Mouse (Mus musculus) G1E (cell line): Measurements from ENCODE around the gene Ccer2. TPM values are rescaled to one million over a fixed set of nuclear protein-coding genes. Genes with fewer than 3 reads are reported as not detected.

ENCODE experiments used
- ATAC-seq: 2 replicates; pipeline ENCODE4 v1.8.0; 2016; ENCODE audit warnings: mild to moderate bottlenecking; ENCODE audit not compliant: insufficient number of reproducible peaks, poor library complexity, low FRiP score, severe bottlenecking; ENCODE audit errors: extremely low read depth
- DNase-seq: peaks from one replicate; pipeline ENCODE4 v3.0.0; 2012; ENCODE audit warnings: low spot score
- H3K27me3 ChIP-seq: 2 replicates; pipeline ENCODE4 v1.6.1; 2012; ENCODE audit warnings: mild to moderate bottlenecking, low read length, inconsistent platforms; ENCODE audit not compliant: insufficient read depth
- H3K36me3 ChIP-seq: replicated peaks from 2 replicates; pipeline ENCODE3; 2012; ENCODE audit warnings: mild to moderate bottlenecking, inconsistent platforms
- H3K4me1 ChIP-seq: 2 replicates; pipeline ENCODE4 v1.6.1; 2012; ENCODE audit warnings: low read depth, low read length, inconsistent platforms, mixed read lengths; ENCODE audit not compliant: insufficient read depth
- H3K4me3 ChIP-seq: 2 replicates; pipeline ENCODE4 v1.5.1; 2012; ENCODE audit warnings: low read depth, mild to moderate bottlenecking, inconsistent platforms, low read length, moderate library complexity, mixed read lengths
- H3K9me3 ChIP-seq: replicated peaks from 2 replicates; pipeline ENCODE4 v1.6.1; 2012; ENCODE audit warnings: inconsistent platforms
- CTCF ChIP-seq: IDR thresholded peaks from 2 replicates; pipeline ENCODE4 v1.5.1; 2012; ENCODE audit warnings: low read depth, low read length, inconsistent platforms, mixed read lengths
- GATA1 ChIP-seq: IDR thresholded peaks from 2 replicates; pipeline ENCODE4 v1.6.1; 2012; ENCODE audit warnings: borderline replicate concordance, low read length, inconsistent platforms, mixed read lengths
- GATA2 ChIP-seq: IDR thresholded peaks from 2 replicates; pipeline ENCODE4 v1.6.1; 2012; ENCODE audit warnings: low read depth, low read length, inconsistent platforms, borderline replicate concordance
- POLR2AphosphoS5 ChIP-seq: IDR thresholded peaks from 2 replicates; pipeline ENCODE4 v1.6.1; 2012; ENCODE audit warnings: low read depth, low read length, inconsistent platforms; ENCODE audit not compliant: insufficient replicate concordance
- TAL1 ChIP-seq: conservative IDR thresholded peaks from 2 replicates; pipeline ENCODE4 v1.6.1; 2012; ENCODE audit warnings: low read depth, low read length, inconsistent platforms, mixed read lengths
- polyA plus RNA-seq: library from polyadenylated mRNA; stranded (reverse); fragments of >175 nt; gene quantifications from 2 replicates; pipeline ENCODE4 v1.2.3, GENCODE M21; 2012
- total RNA-seq, 2 experiments: library from RNA; stranded (forward) in 1 of 2; stranded (reverse) in 1 of 2; fragments of 200-1000 nt in 1 of 2; fragments of >200 nt in 1 of 2; fragmentation: Nextera tagmentation in 1 of 2; gene quantifications; 2 replicates each; pipeline ENCODE4 v1.2.3; 2014 to 2017

The Ccer2 gene
- total and polyA plus RNA-seq, 3 experiments = not detected

DNA sequence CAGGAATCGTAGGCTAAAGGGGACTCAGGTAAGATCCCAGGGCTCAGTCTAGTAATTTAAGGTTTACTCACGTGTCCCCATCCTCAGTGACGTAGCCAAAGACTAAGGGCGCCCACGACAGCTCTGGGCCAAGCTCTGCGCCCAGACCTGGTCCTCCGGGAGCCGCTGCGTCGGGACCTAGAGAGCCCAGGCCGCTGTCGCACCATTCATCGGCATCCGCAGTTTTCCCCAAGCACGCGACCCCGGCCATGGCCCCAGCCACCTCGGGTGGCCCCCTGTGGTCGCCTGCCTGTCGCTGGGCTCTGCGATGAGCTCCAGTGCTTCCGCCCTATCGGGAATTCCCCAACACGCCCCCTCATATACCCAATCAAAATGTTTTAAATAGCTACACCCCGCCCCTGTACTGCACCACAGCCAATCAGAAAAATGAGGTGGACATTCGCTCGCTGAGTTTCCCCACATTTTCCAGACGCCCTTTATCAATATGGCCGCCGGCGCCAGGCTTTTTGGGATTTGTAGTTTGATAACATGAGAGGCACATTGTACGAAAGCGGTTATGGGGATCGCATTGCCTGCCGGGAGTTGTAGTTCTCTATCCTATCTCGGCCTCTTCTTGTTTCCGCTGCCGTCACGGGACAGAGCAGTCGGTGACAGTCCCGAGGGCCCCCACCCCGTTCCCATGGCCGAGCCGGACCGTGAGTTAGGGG lies 10.4 kb downstream of the Ccer2 start, which contains the start of gene Sirt2:
TSS of gene Sirt2 (plus strand) at position 563 of the 707 bp plus-strand sequence.
- DNase-seq = peak; percentile 99
- TF ChIP-seq TAL1 (no peak), GATA2 (no peak), POLR2AphosphoS5 (no peak), GATA1 (no peak), CTCF (no peak)
- peaks cover 44% of the 10 kb centered on the region for H3K4me1 ChIP-seq

DNA sequence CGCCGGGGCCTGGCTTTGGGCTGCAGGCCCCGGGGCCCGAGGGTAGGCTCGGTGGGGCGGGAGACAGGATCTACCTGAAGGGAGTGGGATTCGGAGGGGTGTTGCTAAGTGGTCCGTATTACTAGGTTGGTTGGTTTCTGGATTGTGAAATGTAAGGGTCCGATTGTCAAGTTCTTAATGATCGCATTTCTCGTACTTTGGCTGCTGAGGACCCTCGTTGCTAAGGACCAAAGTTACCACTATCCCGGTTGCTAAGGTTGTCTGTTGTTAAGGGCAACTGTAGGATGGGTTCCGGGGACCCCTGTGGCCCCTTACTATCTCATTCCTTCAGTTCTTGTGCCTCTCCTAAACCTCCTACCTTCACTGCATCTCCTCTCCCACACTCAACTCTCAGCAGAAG lies 10.9 kb downstream of the Ccer2 start:
- H3K4me3 ChIP-seq = peak overlapping the region; percentile 89
- H3K36me3 ChIP-seq = peaks cover 34% of the 10 kb centered on the region
- ATAC-seq = no peak
- no peak for DNase-seq
- no peaks in the 10 kb centered on the region for H3K27me3 ChIP-seq
- no peaks in the 10 kb centered on the region for H3K9me3 ChIP-seq
- peaks cover 44% of the 10 kb centered on the region for H3K4me1 ChIP-seq
- TF ChIP-seq GATA1 (no peak), TAL1 (no peak), GATA2 (no peak), POLR2AphosphoS5 (no peak), CTCF (no peak)

More for the DNA sequence above, 10.4 kb downstream of the Ccer2 start, which contains the start of gene Sirt2:
- Histone ChIP-seq H3K27me3 (no peaks in the 10 kb centered on the region), H3K9me3 (no peaks in the 10 kb centered on the region), H3K4me3 (peak within 1 kb of the TSS; percentile 89), H3K36me3 (peaks cover 35% of the 10 kb centered on the region)
- peak; percentile 97 for ATAC-seq

DNA sequence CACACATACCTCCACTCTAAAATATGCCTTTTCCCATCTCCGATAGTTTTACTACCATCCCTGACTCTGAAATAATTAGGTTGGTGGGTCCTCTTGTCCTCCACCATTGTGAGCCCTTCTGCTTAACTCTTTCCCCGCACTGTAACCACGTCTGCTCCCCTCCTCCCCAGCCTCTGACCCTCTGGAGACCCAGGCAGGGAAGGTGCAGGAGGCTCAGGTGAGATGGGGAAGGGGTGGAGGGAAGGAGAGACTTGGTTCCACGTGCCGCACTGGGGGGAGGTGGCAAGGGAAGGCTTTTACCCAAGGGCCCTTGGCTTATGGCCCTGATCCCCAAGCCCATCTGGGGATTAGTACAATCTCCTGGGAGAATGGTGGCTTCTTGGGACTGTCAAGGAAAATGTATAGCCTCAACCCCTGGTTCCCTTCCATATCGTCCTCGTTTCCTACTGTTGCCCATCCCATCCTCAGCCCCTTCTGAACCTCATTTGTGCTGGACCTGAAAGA lies 11.5 kb downstream of the Ccer2 start, which contains the start of gene Nfkbib:
TSS of gene Nfkbib (minus strand) at position 51 of the 504 bp plus-strand sequence.
- no peak for ATAC-seq
- no peak for DNase-seq
- peaks cover 44% of the 10 kb centered on the region for H3K4me1 ChIP-seq

DNA sequence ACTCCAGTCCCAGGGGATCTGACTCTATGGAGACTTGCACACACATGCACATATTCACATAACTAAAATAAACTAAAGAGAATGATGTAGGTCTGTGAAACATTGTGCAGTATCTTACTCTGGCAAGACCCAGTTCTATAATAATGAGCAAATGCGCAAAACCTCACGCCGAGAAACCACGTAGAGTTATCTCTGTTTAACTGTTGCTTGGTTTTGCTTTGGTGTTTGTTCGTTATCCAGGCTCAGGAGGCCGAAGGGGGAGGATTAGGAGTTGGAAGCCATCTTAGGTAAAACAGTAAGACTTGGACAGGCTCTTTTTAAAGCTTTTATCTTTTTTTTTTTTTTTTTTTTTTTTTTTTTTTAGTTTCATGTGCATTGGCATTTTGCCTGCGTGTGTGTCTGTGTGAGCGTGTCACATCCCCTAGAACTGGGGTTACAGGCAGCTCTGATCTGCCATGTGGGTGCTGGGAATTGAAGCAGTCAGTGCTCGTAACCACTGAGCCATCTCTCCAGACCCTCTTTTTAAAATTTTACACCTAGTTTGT lies 13.5 kb downstream of the Ccer2 start:
- Histone ChIP-seq H3K9me3 (no peaks in the 10 kb centered on the region), H3K27me3 (no peaks in the 10 kb centered on the region), H3K4me1 (peaks cover 43% of the 10 kb centered on the region), H3K36me3 (peaks cover 41% of the 10 kb centered on the region), H3K4me3 (no peak overlapping the region)
- no peak for DNase-seq
- TF ChIP-seq GATA2 (no peak), CTCF (no peak), POLR2AphosphoS5 (no peak), GATA1 (no peak), TAL1 (no peak)
- ATAC-seq = no peak

More for the DNA sequence above, 11.5 kb downstream of the Ccer2 start, which contains the start of gene Nfkbib:
- Histone ChIP-seq H3K4me3 (peak within 1 kb of the TSS; percentile 89), H3K9me3 (no peaks in the 10 kb centered on the region), H3K27me3 (no peaks in the 10 kb centered on the region), H3K36me3 (peaks cover 33% of the 10 kb centered on the region)
- TF ChIP-seq GATA1 (no peak), TAL1 (no peak), GATA2 (no peak)

DNA sequence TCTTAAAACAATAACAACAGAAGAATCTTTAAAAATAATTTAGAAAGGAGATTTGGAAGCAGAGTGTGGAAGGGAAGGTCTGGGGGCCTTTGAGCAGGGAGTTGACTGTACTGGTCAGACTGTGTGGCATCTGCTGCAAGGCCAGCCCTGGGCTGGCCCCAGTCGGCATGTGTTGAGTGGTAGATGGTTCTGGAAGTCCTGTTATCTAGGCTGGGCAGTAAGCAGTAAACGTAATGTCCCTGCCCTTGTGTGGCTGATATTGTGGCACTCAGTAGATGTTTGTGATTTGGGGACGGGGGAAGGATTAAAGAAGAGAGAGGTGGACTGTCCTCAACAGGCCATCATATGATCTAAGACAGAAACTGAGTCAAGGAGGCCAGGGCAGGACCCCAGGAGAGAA lies 14.3 kb downstream of the Ccer2 start:
- ATAC-seq (no peak), DNase-seq (no peak)
- H3K36me3 ChIP-seq = peaks cover 42% of the 10 kb centered on the region
- H3K27me3 ChIP-seq = no peaks in the 10 kb centered on the region
- H3K4me1 ChIP-seq = peaks cover 35% of the 10 kb centered on the region
- no peak for TF ChIP-seq TAL1
- TF ChIP-seq POLR2AphosphoS5 = no peak
- TF ChIP-seq GATA2 = no peak
- no peak for TF ChIP-seq GATA1
- H3K4me3 ChIP-seq = no peak overlapping the region
- no peaks in the 10 kb centered on the region for H3K9me3 ChIP-seq

DNA sequence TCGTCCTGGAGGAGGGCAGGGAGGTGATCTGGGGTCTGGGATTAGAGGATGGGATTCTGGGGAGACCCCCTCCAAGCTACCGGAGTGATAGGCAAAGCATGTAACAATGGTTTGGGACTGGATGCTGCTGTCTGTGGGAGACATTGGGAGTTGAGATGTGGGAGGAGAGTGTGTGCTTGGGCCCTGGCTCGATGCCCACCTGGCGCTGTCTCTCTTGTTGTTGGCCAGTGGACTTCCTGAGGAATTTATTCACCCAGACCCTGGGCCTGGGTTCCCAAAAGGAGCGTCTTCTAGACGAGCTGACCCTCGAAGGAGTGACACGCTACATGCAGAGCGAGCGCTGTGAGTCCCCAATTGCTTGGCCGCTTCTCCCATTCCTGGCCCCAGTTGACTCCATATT lies 15.9 kb downstream of the Ccer2 start:
- no peak for ATAC-seq
- Histone ChIP-seq H3K27me3 (no peaks in the 10 kb centered on the region; the same call in 1 of the 2 replicates), H3K4me1 (peaks cover 30% of the 10 kb centered on the region), H3K36me3 (peaks cover 55% of the 10 kb centered on the region), H3K4me3 (no peak overlapping the region), H3K9me3 (no peaks in the 10 kb centered on the region)
- DNase-seq = no peak
- TF ChIP-seq GATA1 (no peak), TAL1 (no peak), POLR2AphosphoS5 (no peak), GATA2 (no peak), CTCF (no peak)
